Mouse (Mus musculus) olfactory bulb, adult 2 months (tissue): ENCODE data around the gene Zfp512b.

Experiments used
- CTCF ChIP-seq: fragments of 200-500 bp; IDR thresholded peaks from 2 replicates; pipeline ENCODE4 v1.5.1; 2012; ENCODE audit warnings: low read depth, mild to moderate bottlenecking, low read length, moderate library complexity; ENCODE audit not compliant: insufficient read depth
- POLR2A ChIP-seq: fragments of 200-500 bp; IDR thresholded peaks from 2 replicates; pipeline ENCODE4 v1.6.1; 2012; ENCODE audit warnings: mild to moderate bottlenecking, low read depth, low read length, moderate library complexity; ENCODE audit not compliant: insufficient read depth

GRCm38 (mm10) chr2:181550233-181550632 is 42.4 kb downstream of the Zfp512b start:
- TF ChIP-seq CTCF (no peak), POLR2A (no peak)
